Mouse (Mus musculus) common myeloid progenitor, adult 5-6 weeks (primary cell): ENCODE results near the gene Fbxo41. TPM values are rescaled to one million over a fixed set of nuclear protein-coding genes. Genes with fewer than 3 reads are reported as not detected.

Experiments
- ATAC-seq: replicated peaks from 2 replicates; pipeline ENCODE4 v1.8.0; 2016; ENCODE audit warnings: low read depth, mild to moderate bottlenecking, moderate TSS enrichment, inconsistent platforms; ENCODE audit not compliant: poor library complexity, severe bottlenecking
- total RNA-seq: library from RNA; stranded (forward); fragments of 200-1000, 187-1606 nt; gene quantifications from 2 replicates; pipeline ENCODE4 v1.2.3, GENCODE M21; 2017

The Fbxo41 gene
- total RNA-seq: under 0.01 TPM in 1 of 2 replicates, not detected in the other

- ATAC-seq: peak; percentile 47; the same call in 1 of the 2 replicates
Observed at GRCm38 (mm10) chr6:85502911-85503250, at the start of gene Fbxo41. Gene Fbxo41 (minus strand): TSS chr6:85502994.

- no peak for ATAC-seq
Observed at GRCm38 (mm10) chr6:85547642-85548041, 44.8 kb upstream of the Fbxo41 start.

- no peak for ATAC-seq
Observed at GRCm38 (mm10) chr6:85544251-85544881, 41.6 kb upstream of the Fbxo41 start.

- ATAC-seq: no peak
Observed at GRCm38 (mm10) chr6:85543351-85544175, 40.8 kb upstream of the Fbxo41 start.

- ATAC-seq: no peak
Observed at GRCm38 (mm10) chr6:85522825-85523224, 20.0 kb upstream of the Fbxo41 start.

- ATAC-seq: no peak
Observed at GRCm38 (mm10) chr6:85522026-85522425, 19.2 kb upstream of the Fbxo41 start.

GRCm38 (mm10) chr6:85518091-85518693 is 15.4 kb upstream of the Fbxo41 start:
- no peak for ATAC-seq

GRCm38 (mm10) chr6:85515941-85516340 is 13.1 kb upstream of the Fbxo41 start:
- ATAC-seq: no peak

GRCm38 (mm10) chr6:85513531-85513910 is 10.7 kb upstream of the Fbxo41 start, which contains the start of gene Egr4:
Gene Egr4 (minus strand): TSS chr6:85513589.
- ATAC-seq: peak; percentile 37; the same call in 1 of the 2 replicates

- no peak for ATAC-seq
Observed at GRCm38 (mm10) chr6:85512577-85513530, 10.1 kb upstream of the Fbxo41 start.

- no peak for ATAC-seq
Observed at GRCm38 (mm10) chr6:85512056-85512440, 9.3 kb upstream of the Fbxo41 start.

GRCm38 (mm10) chr6:85511286-85512055 is 8.7 kb upstream of the Fbxo41 start:
- peak; percentile 54 for ATAC-seq

- no peak for ATAC-seq
Observed at GRCm38 (mm10) chr6:85510476-85510875, 7.7 kb upstream of the Fbxo41 start.

- no peak for ATAC-seq
Observed at GRCm38 (mm10) chr6:85508602-85509001, 5.8 kb upstream of the Fbxo41 start.

GRCm38 (mm10) chr6:85504908-85505307 is 2.1 kb upstream of the Fbxo41 start:
- no peak for ATAC-seq

GRCm38 (mm10) chr6:85502103-85502910 is 487 bp downstream of the Fbxo41 start:
- no peak for ATAC-seq

GRCm38 (mm10) chr6:85501571-85502102 is 1.2 kb downstream of the Fbxo41 start:
- no peak for ATAC-seq

- ATAC-seq: no peak
Observed at GRCm38 (mm10) chr6:85500416-85500815, 2.4 kb downstream of the Fbxo41 start.
